In genomic region chr8:102518446-102518845, GRCm38 (mm10) we compare ENCODE assay signal across 35 mouse cellular contexts.
"Had no signal": no experiment of that assay in that cellular context is flagged by ENCODE, and none has a peak within 500 bp of the region (broad histone marks: within the 10 kb centered on the region; RNA-seq: fewer than 3 reads in every experiment).

No protein-coding gene starts in this region.

- H3K4me2 ChIP-seq: heart, embryonic 11.5 days; heart, embryonic 12.5 days; heart, embryonic 13.5 days; heart, embryonic 15.5 days; hindbrain, embryonic 12.5 days; hindbrain, embryonic 13.5 days; hindbrain, embryonic 14.5 days; hindbrain, embryonic 15.5 days; intestine, embryonic 15.5 days; kidney, embryonic 15.5 days had no signal

- H3K4me1 ChIP-seq: heart, embryonic 10.5 days; heart, embryonic 12.5 days; heart, embryonic 13.5 days; heart, embryonic 15.5 days; hindbrain, embryonic 12.5 days; hindbrain, embryonic 13.5 days; hindbrain, embryonic 15.5 days; intestine, embryonic 15.5 days; kidney, embryonic 15.5 days had no signal

- H3K36me3 ChIP-seq: heart, embryonic 10.5 days; heart, embryonic 12.5 days; heart, embryonic 13.5 days; heart, embryonic 15.5 days; hindbrain, embryonic 10.5 days; hindbrain, embryonic 12.5 days; hindbrain, embryonic 13.5 days; hindbrain, embryonic 15.5 days; intestine, embryonic 15.5 days; kidney, embryonic 15.5 days had no signal

- DNase-seq: heart, postnatal 10 days; heart, postnatal 14 days; heart, postnatal 36 days; heart, postnatal 4 days; kidney, adult 18-20 months; kidney, adult 2 months; kidney, adult 8-10 months; kidney, adult 9 months; kidney, postnatal 10 days; kidney, postnatal 14 days; kidney, postnatal 25 days; kidney, postnatal 36 days; kidney, postnatal 4 days; layer of hippocampus, adult 9-11 months; layer of hippocampus, postnatal 36 days had no signal

- H3K9ac ChIP-seq: heart, embryonic 12.5 days; heart, embryonic 13.5 days; heart, embryonic 15.5 days; hindbrain, embryonic 12.5 days; hindbrain, embryonic 13.5 days; hindbrain, embryonic 14.5 days; hindbrain, embryonic 15.5 days; intestine, embryonic 15.5 days; kidney, embryonic 15.5 days had no signal

- ATAC-seq: hindbrain, embryonic 16.5 days; hindbrain, postnatal 0 days; inflammation-experienced regulatory T-cells, adult 6 months; intestine, embryonic 15.5 days; intestine, embryonic 16.5 days; intestine, postnatal 0 days had no signal

- H3K4me3 ChIP-seq: heart, embryonic 10.5 days; heart, embryonic 12.5 days; heart, embryonic 13.5 days; heart, embryonic 15.5 days; hindbrain, embryonic 10.5 days; hindbrain, embryonic 12.5 days; hindbrain, embryonic 13.5 days; hindbrain, embryonic 15.5 days; intestine, embryonic 15.5 days; kidney, embryonic 15.5 days; layer of hippocampus, adult 2 months; left cerebral cortex, adult 2 months had no signal

- H3K27me3 ChIP-seq: heart, embryonic 12.5 days; heart, embryonic 13.5 days; heart, embryonic 15.5 days; hindbrain, embryonic 12.5 days; hindbrain, embryonic 13.5 days; hindbrain, embryonic 15.5 days; intestine, embryonic 15.5 days; kidney, embryonic 15.5 days had no signal

- H3K9me3 ChIP-seq: heart, embryonic 10.5 days; heart, embryonic 12.5 days; heart, embryonic 13.5 days; heart, embryonic 15.5 days; hindbrain, embryonic 10.5 days; hindbrain, embryonic 12.5 days; hindbrain, embryonic 13.5 days; hindbrain, embryonic 15.5 days; intestine, embryonic 15.5 days; kidney, embryonic 15.5 days had no signal

- H3K27ac ChIP-seq: heart, embryonic 10.5 days; heart, embryonic 13.5 days; heart, embryonic 15.5 days; hindbrain, embryonic 10.5 days; hindbrain, embryonic 12.5 days; hindbrain, embryonic 13.5 days; hindbrain, embryonic 14.5 days; hindbrain, embryonic 15.5 days; hindbrain, postnatal 0 days; intestine, embryonic 15.5 days; kidney, embryonic 15.5 days; kidney, postnatal 0 days; layer of hippocampus, adult 2 months; left cerebral cortex, adult 2 months had no signal
